Mouse (Mus musculus) hindbrain, postnatal 0 days (tissue): ENCODE data around the gene Mecom. TPM values are rescaled to one million over a fixed set of nuclear protein-coding genes. Genes with fewer than 3 reads are reported as not detected.

ENCODE experiments used
- ATAC-seq: fragments of 200-750 bp; cut with Nextera tagmentation; 2 replicates; pipeline ENCODE4 v1.8.0; 2017; ENCODE audit warnings: mild to moderate bottlenecking, moderate TSS enrichment, moderate library complexity
- DNase-seq: peaks from one replicate; pipeline ENCODE4 v3.0.0-alpha.2; 2015; ENCODE audit warnings: low spot score
- H3K27ac ChIP-seq: fragments of 300-500 bp; sonication (generic); 2 replicates; pipeline ENCODE4 v1.5.1; 2014; ENCODE audit warnings: mild to moderate bottlenecking
- H3K27me3 ChIP-seq: fragments of 300-500 bp; sonication (generic); 2 replicates; pipeline ENCODE4 v1.6.1; 2014; ENCODE audit warnings: low read length, mixed read lengths; ENCODE audit not compliant: insufficient read depth
- H3K36me3 ChIP-seq: fragments of 300-500 bp; sonication (generic); 2 replicates; pipeline ENCODE4 v1.6.1; 2014; ENCODE audit warnings: low read length, mixed read lengths; ENCODE audit not compliant: insufficient read depth
- H3K4me1 ChIP-seq: fragments of 300-500 bp; sonication (generic); 2 replicates; pipeline ENCODE4 v1.6.1; 2014; ENCODE audit warnings: antibody characterized with exemption, low read length, mixed read lengths; ENCODE audit not compliant: insufficient read depth
- H3K4me2 ChIP-seq: fragments of 300-500 bp; sonication (generic); 2 replicates; pipeline ENCODE4 v1.6.1; 2014; ENCODE audit warnings: low read depth, mild to moderate bottlenecking, low read length, moderate library complexity, mixed read lengths
- H3K4me3 ChIP-seq: fragments of 300-500 bp; sonication (generic); 2 replicates; pipeline ENCODE4 v1.5.1; 2014; ENCODE audit warnings: low read length
- H3K9ac ChIP-seq: fragments of 300-500 bp; sonication (generic); replicated peaks from 2 replicates; pipeline ENCODE4 v1.6.1; 2014; ENCODE audit warnings: mild to moderate bottlenecking, low read length, moderate library complexity, mixed read lengths
- H3K9me3 ChIP-seq: fragments of 300-500 bp; sonication (generic); 2 replicates; pipeline ENCODE4 v1.6.1; 2016; ENCODE audit warnings: low read length, mixed read lengths
- CTCF ChIP-seq: IDR thresholded peaks from 2 replicates; pipeline ENCODE4 v1.5.1; 2016; ENCODE audit warnings: antibody characterized with exemption, control low read depth, low read depth
- WGBS: fragments of 180-500 bp; shearing (Covaris S2); extraction: QIAGEN DNeasy Blood & Tissue Kit; methylation state at CpG from one replicate; pipeline ENCODE4 v1.1.7; 2014; 5-methylcytosine and 5-hydroxymethylcytosine counted together
- polyA plus RNA-seq: library from polyadenylated mRNA; unstranded; fragments of >200 nt; fragmentation: Nextera tagmentation; extraction: Ambion mirVana; gene quantifications from 2 replicates; pipeline ENCODE4 v1.2.1, GENCODE M21; 2015
- total RNA-seq: library from RNA; depleted of rRNA; stranded (reverse); fragments of >200 nt; gene quantifications from 2 replicates; pipeline ENCODE4 v1.2.3, GENCODE M21; 2014

Mecom gene
- total and polyA plus RNA-seq, 2 experiments from 2014 or later: 4.5 to 8.3 TPM

GRCm38 (mm10) chr3:30076522-30076921 lies 471.3 kb downstream of the Mecom start:
- Histone ChIP-seq H3K36me3 (no peaks in the 10 kb centered on the region), H3K27me3 (no peaks in the 10 kb centered on the region), H3K4me3 (no peak overlapping the region), H3K9me3 (no peaks in the 10 kb centered on the region), H3K4me2 (no peak overlapping the region), H3K9ac (no peak overlapping the region), H3K4me1 (no peaks in the 10 kb centered on the region), H3K27ac (no peak overlapping the region)
- DNase-seq: no peak
- TF ChIP-seq CTCF: no peak
- WGBS: 92% methylated on average over 7 of the region's 7 CpGs
- no peak for ATAC-seq

GRCm38 (mm10) chr3:30071271-30071670 lies 476.5 kb downstream of the Mecom start:
- Histone ChIP-seq H3K4me3 (no peak overlapping the region), H3K4me1 (no peaks in the 10 kb centered on the region), H3K27me3 (no peaks in the 10 kb centered on the region), H3K9ac (no peak overlapping the region), H3K9me3 (no peaks in the 10 kb centered on the region), H3K27ac (no peak overlapping the region), H3K36me3 (no peaks in the 10 kb centered on the region), H3K4me2 (no peak overlapping the region)
- ATAC-seq: no peak
- no peak for DNase-seq
- TF ChIP-seq CTCF: no peak

- ATAC-seq (no peak), DNase-seq (no peak)
- no peaks in the 10 kb centered on the region for H3K4me1 ChIP-seq
- H3K4me2 ChIP-seq: no peak overlapping the region
- no peak overlapping the region for H3K4me3 ChIP-seq
- no peak for TF ChIP-seq CTCF
- no peaks in the 10 kb centered on the region for H3K27me3 ChIP-seq
- 71% methylated on average over 7 of the region's 7 CpGs for WGBS
- no peaks in the 10 kb centered on the region for H3K36me3 ChIP-seq
- no peaks in the 10 kb centered on the region for H3K9me3 ChIP-seq
- H3K27ac ChIP-seq: no peak overlapping the region
- H3K9ac ChIP-seq: no peak overlapping the region
These were observed 481.3 kb downstream of the Mecom start for GRCm38 (mm10) chr3:30066519-30066918.

GRCm38 (mm10) chr3:30060058-30060457 lies 487.8 kb downstream of the Mecom start:
- Histone ChIP-seq H3K27ac (no peak overlapping the region), H3K9ac (no peak overlapping the region), H3K4me2 (no peak overlapping the region), H3K4me3 (no peak overlapping the region), H3K9me3 (no peaks in the 10 kb centered on the region), H3K4me1 (no peaks in the 10 kb centered on the region), H3K27me3 (no peaks in the 10 kb centered on the region), H3K36me3 (no peaks in the 10 kb centered on the region)
- DNase-seq (no peak), ATAC-seq (no peak)
- TF ChIP-seq CTCF: no peak
- 95% methylated on average over 7 of the region's 7 CpGs for WGBS

GRCm38 (mm10) chr3:30059615-30060014 lies 488.2 kb downstream of the Mecom start:
- H3K4me3 ChIP-seq: no peak overlapping the region
- no peak overlapping the region for H3K9ac ChIP-seq
- H3K27me3 ChIP-seq: no peaks in the 10 kb centered on the region
- H3K9me3 ChIP-seq: no peaks in the 10 kb centered on the region
- 87% methylated on average over 4 of the region's 4 CpGs for WGBS
- no peak for ATAC-seq
- H3K4me1 ChIP-seq: no peaks in the 10 kb centered on the region
- no peak overlapping the region for H3K27ac ChIP-seq
- DNase-seq: no peak
- H3K4me2 ChIP-seq: no peak overlapping the region
- H3K36me3 ChIP-seq: no peaks in the 10 kb centered on the region
- TF ChIP-seq CTCF: no peak

- Histone ChIP-seq H3K9ac (no peak overlapping the region), H3K4me3 (no peak overlapping the region), H3K4me1 (no peaks in the 10 kb centered on the region), H3K4me2 (no peak overlapping the region), H3K27me3 (no peaks in the 10 kb centered on the region), H3K9me3 (no peaks in the 10 kb centered on the region), H3K36me3 (no peaks in the 10 kb centered on the region), H3K27ac (no peak overlapping the region)
- no peak for TF ChIP-seq CTCF
- WGBS: 91% methylated on average over 6 of the region's 6 CpGs
- no peak for DNase-seq
- no peak for ATAC-seq
These were observed 496.5 kb downstream of the Mecom start for GRCm38 (mm10) chr3:30051287-30051686.

GRCm38 (mm10) chr3:30050795-30051194 lies 497.0 kb downstream of the Mecom start:
- DNase-seq (no peak), ATAC-seq (no peak)
- no peak overlapping the region for H3K4me2 ChIP-seq
- WGBS: 51% methylated on average over 5 of the region's 5 CpGs
- H3K4me1 ChIP-seq: no peaks in the 10 kb centered on the region
- H3K36me3 ChIP-seq: no peaks in the 10 kb centered on the region
- no peaks in the 10 kb centered on the region for H3K27me3 ChIP-seq
- no peak for TF ChIP-seq CTCF
- H3K4me3 ChIP-seq: no peak overlapping the region
- no peak overlapping the region for H3K27ac ChIP-seq
- H3K9me3 ChIP-seq: no peaks in the 10 kb centered on the region
- no peak overlapping the region for H3K9ac ChIP-seq
